Mouse (Mus musculus) liver, adult 2 months (tissue): ENCODE measurements around the gene Ifnb1. TPM values are rescaled to one million over a fixed set of nuclear protein-coding genes. Genes with fewer than 3 reads are reported as not detected.
A peak's percentile ranks its signal among the peaks of the same experiment; 100 is the strongest.
"Not testable (repeated sequence)": the region's sequence is repeated elsewhere in the genome, so short reads cannot be mapped to it uniquely, and the experiment has no call there.

Source experiments
- DNase-seq: peaks from one replicate; pipeline ENCODE4 v3.0.0-alpha.2; 2011; ENCODE audit warnings: low read depth, low spot score; ENCODE audit errors: extremely low read depth
- H3K27ac ChIP-seq: fragments of 200-500 bp; replicated peaks from 2 replicates; pipeline ENCODE4 v1.5.1; 2012; ENCODE audit warnings: low read depth, mild to moderate bottlenecking, control low read depth, inconsistent platforms, low read length; ENCODE audit not compliant: insufficient read depth
- H3K27me3 ChIP-seq: fragments of 200-500 bp; 2 replicates; pipeline ENCODE4 v1.6.1; 2012; ENCODE audit warnings: mild to moderate bottlenecking, moderate library complexity, low read length, inconsistent platforms; ENCODE audit not compliant: control insufficient read depth, insufficient read depth
- H3K36me3 ChIP-seq: fragments of 200-500 bp; 2 replicates; pipeline ENCODE4 v1.6.1; 2012; ENCODE audit warnings: low read length, inconsistent platforms; ENCODE audit not compliant: control insufficient read depth, insufficient read depth
- H3K4me1 ChIP-seq: fragments of 200-500 bp; 2 replicates; pipeline ENCODE4 v1.6.1; 2011; ENCODE audit warnings: low read length; ENCODE audit not compliant: control insufficient read depth, insufficient read depth
- H3K4me3 ChIP-seq: fragments of 200-500 bp; 2 replicates; pipeline ENCODE4 v1.5.1; 2011; ENCODE audit warnings: low read depth, mild to moderate bottlenecking, control low read depth, low read length, moderate library complexity; ENCODE audit not compliant: insufficient read depth
- H3K79me2 ChIP-seq: fragments of 200-500 bp; 2 replicates; pipeline ENCODE4 v1.6.1; 2012; ENCODE audit warnings: inconsistent platforms, mild to moderate bottlenecking, low read length, moderate library complexity; ENCODE audit not compliant: control insufficient read depth, insufficient read depth
- H3K9ac ChIP-seq: fragments of 200-500 bp; 2 replicates; pipeline ENCODE4 v1.6.1; 2012; ENCODE audit warnings: low read depth, mild to moderate bottlenecking, control low read depth, inconsistent platforms, low read length
- CTCF ChIP-seq: fragments of 200-500 bp; IDR thresholded peaks from 2 replicates; pipeline ENCODE4 v1.5.1; 2011; ENCODE audit warnings: low read depth, low read length, control low read depth
- POLR2A ChIP-seq: fragments of 200-500 bp; IDR thresholded peaks from 2 replicates; pipeline ENCODE4 v1.6.1; 2011; ENCODE audit warnings: low read length, control low read depth; ENCODE audit not compliant: insufficient read depth; ENCODE audit errors: extremely low read depth
- WGBS: fragments of 180-500 bp; shearing (Covaris S2); methylation state at CpG from one replicate; pipeline ENCODE4 v1.1.7; 2018; 5-methylcytosine and 5-hydroxymethylcytosine counted together
- polyA plus RNA-seq: library from polyadenylated mRNA; depleted of rRNA; stranded (reverse); fragments of >200 nt; gene quantifications from 2 replicates; pipeline ENCODE4 v1.2.3, GENCODE M21; 2012; rRNA removed
- total RNA-seq: library from RNA; depleted of rRNA; stranded (reverse); fragments of >200 nt; gene quantifications from 2 replicates; pipeline ENCODE4 v1.2.3, GENCODE M21; 2014; rRNA removed

Gene Ifnb1
- total RNA-seq: not detected in 2 replicates
- polyA plus RNA-seq: not detected in 2 replicates

DNA sequence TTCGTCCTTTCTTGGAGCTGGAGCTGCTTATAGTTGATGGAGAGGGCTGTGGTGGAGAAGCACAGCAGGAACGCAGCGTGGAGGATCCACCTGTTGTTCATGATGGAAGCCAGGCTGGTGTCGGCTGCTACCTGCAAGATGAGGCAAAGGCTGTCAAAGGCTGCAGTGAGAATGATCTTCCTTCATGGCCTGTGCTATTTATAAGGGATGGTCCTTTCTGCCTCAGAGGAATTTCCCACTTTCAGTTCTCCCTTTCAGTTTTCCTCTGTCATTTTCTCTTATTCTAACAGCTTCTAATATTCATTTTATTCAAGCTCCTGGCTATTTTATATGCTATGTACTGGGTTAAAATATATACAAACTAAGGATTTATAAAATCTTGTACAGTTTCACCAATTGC is at the start of gene Ifnb1:
TSS of gene Ifnb1 (minus strand) at position 101 of the 400 bp plus-strand sequence.
- Histone ChIP-seq H3K4me1 (no peaks in the 10 kb centered on the region), H3K9ac (no peak within 1 kb of the TSS), H3K27me3 (0 out of 2 replicates have a peak, but pooled peaks cover 3% of the 10 kb centered on the region), H3K27ac (no peak within 1 kb of the TSS), H3K79me2 (no peaks in the 10 kb centered on the region), H3K36me3 (no peaks in the 10 kb centered on the region), H3K4me3 (no peak within 1 kb of the TSS)
- WGBS: 81% methylated on average over 4 of the region's 4 CpGs
- TF ChIP-seq CTCF (no peak), POLR2A (no peak)
- DNase-seq: no peak

- Histone ChIP-seq H3K36me3 (no peaks in the 10 kb centered on the region), H3K27ac (no peak within 1 kb of the TSS), H3K4me1 (no peaks in the 10 kb centered on the region), H3K79me2 (no peaks in the 10 kb centered on the region), H3K9ac (no peak within 1 kb of the TSS), H3K27me3 (no peaks in the 10 kb centered on the region), H3K4me3 (no peak within 1 kb of the TSS)
- WGBS: 87% methylated on average over 1 of the region's 1 CpGs
- no peak for DNase-seq
- TF ChIP-seq CTCF (no peak), POLR2A (no peak)
Observed at GRCm38 (mm10) chr4:88571698-88572097, 49.1 kb upstream of the Ifnb1 start, which contains the start of gene Ifna14. TSS of gene Ifna14 (minus strand) at chr4:88571798.

DNA sequence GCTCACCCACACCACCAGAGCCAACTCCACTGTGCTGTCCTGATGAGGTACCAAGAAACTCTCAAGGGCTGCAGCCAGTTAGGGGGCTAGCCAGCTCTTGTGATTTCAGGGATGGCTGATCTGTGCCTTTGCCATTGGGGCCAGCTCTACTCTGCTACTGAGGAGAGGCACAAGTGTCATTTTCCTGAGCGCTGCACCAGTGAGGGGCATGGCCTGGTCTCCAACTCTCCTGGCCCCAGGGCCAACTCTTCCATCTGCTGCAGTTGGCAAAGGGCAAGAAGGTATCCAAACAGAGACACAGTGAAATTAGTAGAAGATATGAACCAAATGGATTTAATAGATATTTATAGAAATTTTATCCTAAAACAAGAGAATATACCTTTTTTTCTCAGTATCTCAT is 39.2 kb upstream of the Ifnb1 start:
- H3K4me1 ChIP-seq: no peaks in the 10 kb centered on the region
- no peaks in the 10 kb centered on the region for H3K27me3 ChIP-seq
- H3K4me3 ChIP-seq: no peak overlapping the region
- H3K36me3 ChIP-seq: no peaks in the 10 kb centered on the region
- no peak for DNase-seq
- no peak overlapping the region for H3K9ac ChIP-seq
- TF ChIP-seq CTCF (no peak), POLR2A (no peak)
- WGBS: 95% methylated on average over 1 of the region's 1 CpGs
- H3K79me2 ChIP-seq: no peaks in the 10 kb centered on the region
- no peak overlapping the region for H3K27ac ChIP-seq

- H3K4me3 ChIP-seq, H3K4me1 ChIP-seq, H3K9ac ChIP-seq, H3K79me2 ChIP-seq, H3K27ac ChIP-seq, DNase-seq, H3K36me3 ChIP-seq, H3K27me3 ChIP-seq: not testable (repeated sequence)
Observed at GRCm38 (mm10) chr4:88558145-88558544, 35.6 kb upstream of the Ifnb1 start, which contains the start of gene Ifna15. TSS of gene Ifna15 (minus strand) at chr4:88558245.

DNA sequence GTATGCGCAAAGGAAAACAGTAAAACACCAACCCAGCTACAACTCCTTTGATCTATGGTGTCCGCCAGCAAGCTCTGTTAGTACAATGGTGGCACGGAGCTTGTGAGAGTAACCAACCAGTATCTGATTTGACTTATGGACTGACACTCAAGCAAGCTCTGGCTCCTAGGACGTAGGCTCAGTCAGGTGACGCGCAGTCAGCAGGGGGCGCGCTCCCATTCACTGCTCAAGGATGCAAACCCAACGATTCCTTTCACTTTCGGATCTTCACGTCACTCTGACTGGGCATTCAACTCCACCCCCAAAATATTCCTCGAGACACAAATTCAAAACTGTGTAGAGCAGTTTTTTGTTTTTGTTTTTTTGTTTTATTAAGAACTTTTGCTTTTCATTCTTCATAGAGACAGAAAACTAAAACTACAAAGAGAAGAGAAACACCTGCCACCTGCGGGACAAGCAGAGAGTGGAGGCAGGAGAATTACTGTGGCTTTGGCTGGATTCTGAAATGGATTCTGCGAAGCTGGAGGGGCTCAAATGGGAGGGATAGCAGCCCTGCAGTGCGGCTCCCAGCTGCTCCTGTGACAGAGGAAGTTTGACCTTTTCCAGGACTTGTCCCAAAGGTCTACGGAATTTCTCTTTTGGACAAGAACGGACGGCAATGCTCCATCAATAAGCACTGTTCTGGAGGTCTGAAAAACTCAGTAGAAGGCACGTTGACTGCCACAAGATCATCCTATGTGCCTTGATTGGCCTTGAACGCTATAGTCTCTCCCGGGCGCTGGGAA is 27.8 kb upstream of the Ifnb1 start:
- Histone ChIP-seq H3K9ac (peak overlapping the region; percentile 17; the same call in 1 of the 2 replicates), H3K27me3 (no peaks in the 10 kb centered on the region), H3K36me3 (no peaks in the 10 kb centered on the region), H3K4me1 (peaks cover 2% of the 10 kb centered on the region; the same call in 1 of the 2 replicates), H3K27ac (no peak overlapping the region), H3K4me3 (peak overlapping the region; percentile 40), H3K79me2 (no peaks in the 10 kb centered on the region)
- TF ChIP-seq POLR2A: no peak
- TF ChIP-seq CTCF: peak; percentile 97
- peak; percentile 87 for DNase-seq
- WGBS: 16% methylated on average over 22 of the region's 22 CpGs

GRCm38 (mm10) chr4:88547986-88548385 is 25.4 kb upstream of the Ifnb1 start:
- no peak overlapping the region for H3K27ac ChIP-seq
- no peak overlapping the region for H3K9ac ChIP-seq
- no peak for TF ChIP-seq CTCF
- no peak for TF ChIP-seq POLR2A
- 84% methylated on average over 1 of the region's 1 CpGs for WGBS
- H3K79me2 ChIP-seq: no peaks in the 10 kb centered on the region
- DNase-seq: no peak
- no peak overlapping the region for H3K4me3 ChIP-seq
- no peaks in the 10 kb centered on the region for H3K27me3 ChIP-seq
- H3K4me1 ChIP-seq: peaks cover 2% of the 10 kb centered on the region; the same call in 1 of the 2 replicates
- H3K36me3 ChIP-seq: no peaks in the 10 kb centered on the region
